Mouse (Mus musculus): ENCODE measurements around the gene Hdlbp. TPM values are rescaled to one million over a fixed set of nuclear protein-coding genes. Genes with fewer than 3 reads are reported as not detected.

Hdlbp gene
- total RNA-seq, 1 experiment = 147 TPM

DNA sequence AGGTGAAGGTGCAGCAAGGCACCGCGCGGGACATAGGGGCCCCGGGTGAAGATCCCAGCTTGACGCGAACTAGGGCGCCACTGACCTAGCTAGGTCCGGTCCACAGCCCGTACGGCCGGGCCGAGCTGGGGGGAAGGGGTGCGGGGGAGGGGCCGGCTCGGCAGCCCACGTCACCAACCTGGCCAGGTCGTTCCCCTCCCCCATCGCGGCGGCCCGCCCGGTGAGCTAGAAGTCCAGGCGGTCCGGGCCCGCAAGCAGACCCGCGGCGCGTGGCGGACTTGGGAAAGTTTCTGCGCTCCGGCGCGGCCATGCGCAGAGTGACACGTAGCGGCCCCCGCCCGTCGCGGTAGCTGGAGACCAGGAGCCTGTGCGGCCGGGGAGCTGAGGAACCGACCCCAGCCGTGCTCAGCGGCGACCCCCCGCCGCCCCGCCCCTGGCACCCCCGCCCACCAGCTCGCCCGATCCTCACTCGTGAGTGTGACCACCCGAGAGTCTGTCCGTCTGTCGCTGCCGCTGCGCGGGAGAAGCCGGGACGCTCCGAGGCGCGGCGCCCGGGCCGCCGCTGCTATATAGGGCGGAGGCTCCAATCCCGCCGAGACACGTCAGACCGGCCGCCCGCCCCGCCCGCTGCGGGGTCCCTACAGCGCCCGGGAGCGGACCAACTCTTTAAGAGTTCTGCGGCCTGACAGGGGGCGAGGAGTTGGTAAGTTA, 33.3 kb downstream of the Hdlbp start:
- Histone ChIP-seq H3K36me3 (ENCODE audit: control insufficient read depth, insufficient read depth, low read length, poor library complexity, severe bottlenecking) (peaks cover 5% of the 10 kb centered on the region), H3K9me3 (ENCODE audit: control insufficient read depth, insufficient read depth, low read depth, low read length) (no peaks in the 10 kb centered on the region), H3K27ac (ENCODE audit: insufficient read depth, low read depth, low read length, poor library complexity, severe bottlenecking) (no peak overlapping the region), H3K9ac (ENCODE audit: insufficient read depth, low read depth, low read length, poor library complexity, severe bottlenecking) (peak overlapping the region; percentile 81), H3K4me3 (ENCODE audit: insufficient read depth in 1 of 2, low read depth in 1 of 2, low read length in 2 of 2, poor library complexity in 1 of 2, severe bottlenecking in 1 of 2) (peak overlapping the region; percentile 77 to 95), H3K4me1 (ENCODE audit: control insufficient read depth in 2 of 2, insufficient read depth in 2 of 2, low read length in 2 of 2, poor library complexity in 1 of 2) (peaks cover 0 to 6% of the 10 kb centered on the region in 2 experiments; a peak in 2 of 4 replicates)
- peak; percentile 26 for DNase-seq (ENCODE audit: low read depth, low spot score)
- in situ Hi-C loops (cut with MboI; ENCODE audit: low sequenced_read_pairs in 2 of 2, unreplicated experiment in 2 of 2) = no loop called here
- TF ChIP-seq ZNF384 (IDR thresholded peaks at IDR 0.05; ENCODE audit: low read depth, low read length) (no peak), MAFK (IDR thresholded peaks at IDR 0.05; ENCODE audit: insufficient read depth, low read depth, low read length) (no peak), ZC3H11A (IDR thresholded peaks at IDR 0.05; ENCODE audit: borderline replicate concordance, low read depth, low read length) (no peak), HCFC1 (IDR thresholded peaks at IDR 0.05; ENCODE audit: borderline replicate concordance, insufficient read depth, low read length) (no peak), CHD2 (IDR thresholded peaks at IDR 0.05; ENCODE audit: low read depth, low read length) (no peak)

- DNase-seq (ENCODE audit: low read depth, low spot score) = no peak
- H3K36me3 ChIP-seq (ENCODE audit: control insufficient read depth, insufficient read depth, low read length, poor library complexity, severe bottlenecking) = peaks cover 5% of the 10 kb centered on the region
- peak overlapping the region; percentile 81 for H3K9ac ChIP-seq (ENCODE audit: insufficient read depth, low read depth, low read length, poor library complexity, severe bottlenecking)
- peaks cover 0 to 6% of the 10 kb centered on the region in 2 experiments; a peak in 2 of 4 replicates for H3K4me1 ChIP-seq (ENCODE audit: control insufficient read depth in 2 of 2, insufficient read depth in 2 of 2, low read length in 2 of 2, poor library complexity in 1 of 2)
- peak overlapping the region; percentile 77 to 95 for H3K4me3 ChIP-seq (ENCODE audit: insufficient read depth in 1 of 2, low read depth in 1 of 2, low read length in 2 of 2, poor library complexity in 1 of 2, severe bottlenecking in 1 of 2)
- in situ Hi-C loops (cut with MboI; ENCODE audit: low sequenced_read_pairs in 2 of 2, unreplicated experiment in 2 of 2) = no loop called here
- H3K27ac ChIP-seq (ENCODE audit: insufficient read depth, low read depth, low read length, poor library complexity, severe bottlenecking) = no peak overlapping the region
- no peaks in the 10 kb centered on the region for H3K9me3 ChIP-seq (ENCODE audit: control insufficient read depth, insufficient read depth, low read depth, low read length)
- 0 out of 2 replicates have a peak, but pooled peaks have one; percentile 26 for TF ChIP-seq MAFK (IDR thresholded peaks at IDR 0.05; ENCODE audit: insufficient read depth, low read depth, low read length)
- TF ChIP-seq HCFC1 (IDR thresholded peaks at IDR 0.05; ENCODE audit: borderline replicate concordance, insufficient read depth, low read length) = 0 out of 2 replicates have a peak, but pooled peaks have one; percentile 25
- no peak for TF ChIP-seq CHD2 (IDR thresholded peaks at IDR 0.05; ENCODE audit: low read depth, low read length)
These were observed 34.1 kb downstream of the Hdlbp start for GRCm38 (mm10) chr1:93444405-93445110.

- no peak for TF ChIP-seq ZNF384 (IDR thresholded peaks at IDR 0.05; ENCODE audit: low read depth, low read length)
- TF ChIP-seq CHD2 (IDR thresholded peaks at IDR 0.05; ENCODE audit: low read depth, low read length) = no peak
- TF ChIP-seq MAFK (IDR thresholded peaks at IDR 0.05; ENCODE audit: insufficient read depth, low read depth, low read length) = no peak
- no peak for TF ChIP-seq ZC3H11A (IDR thresholded peaks at IDR 0.05; ENCODE audit: borderline replicate concordance, low read depth, low read length)
- no peak for TF ChIP-seq HCFC1 (IDR thresholded peaks at IDR 0.05; ENCODE audit: borderline replicate concordance, insufficient read depth, low read length)
- Histone ChIP-seq H3K9ac (ENCODE audit: insufficient read depth, low read depth, low read length, poor library complexity, severe bottlenecking) (no peak overlapping the region), H3K4me1 (ENCODE audit: control insufficient read depth in 2 of 2, insufficient read depth in 2 of 2, low read length in 2 of 2, poor library complexity in 1 of 2) (no peaks in the 10 kb centered on the region), H3K9me3 (ENCODE audit: control insufficient read depth, insufficient read depth, low read depth, low read length) (no peaks in the 10 kb centered on the region), H3K4me3 (ENCODE audit: insufficient read depth in 1 of 2, low read depth in 1 of 2, low read length in 2 of 2, poor library complexity in 1 of 2, severe bottlenecking in 1 of 2) (no peak overlapping the region), H3K36me3 (ENCODE audit: control insufficient read depth, insufficient read depth, low read length, poor library complexity, severe bottlenecking) (peaks cover 23% of the 10 kb centered on the region), H3K27ac (ENCODE audit: insufficient read depth, low read depth, low read length, poor library complexity, severe bottlenecking) (no peak overlapping the region)
- in situ Hi-C loops (cut with MboI; ENCODE audit: low sequenced_read_pairs in 2 of 2, unreplicated experiment in 2 of 2) = no loop called here
- no peak for DNase-seq (ENCODE audit: low read depth, low spot score)
These were observed 39.3 kb downstream of the Hdlbp start for GRCm38 (mm10) chr1:93439321-93439720.

DNA sequence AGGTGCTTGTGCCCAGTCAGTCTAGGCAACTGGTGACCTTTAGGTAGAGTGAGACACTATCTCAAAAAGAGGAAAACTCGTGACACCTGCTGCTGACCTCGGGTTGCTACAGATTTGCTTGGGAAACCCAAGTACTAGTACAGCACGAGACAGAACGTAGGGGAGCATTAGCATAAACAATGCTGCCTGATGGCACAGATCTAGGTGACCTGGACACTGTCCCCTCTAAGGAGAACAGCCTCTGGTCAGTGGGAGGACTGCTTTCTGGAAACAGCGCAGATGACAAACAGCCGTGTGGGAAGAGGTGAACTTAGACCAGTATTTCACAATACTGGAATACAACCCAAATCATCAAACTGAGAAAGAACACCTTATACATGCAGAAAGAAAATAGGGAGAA, 46.5 kb downstream of the Hdlbp start:
- no peak overlapping the region for H3K4me3 ChIP-seq (ENCODE audit: insufficient read depth in 1 of 2, low read depth in 1 of 2, low read length in 2 of 2, poor library complexity in 1 of 2, severe bottlenecking in 1 of 2)
- peaks cover 41% of the 10 kb centered on the region for H3K36me3 ChIP-seq (ENCODE audit: control insufficient read depth, insufficient read depth, low read length, poor library complexity, severe bottlenecking)
- H3K4me1 ChIP-seq (ENCODE audit: control insufficient read depth in 2 of 2, insufficient read depth in 2 of 2, low read length in 2 of 2, poor library complexity in 1 of 2) = no peaks in the 10 kb centered on the region
- in situ Hi-C loops (cut with MboI; ENCODE audit: low sequenced_read_pairs in 2 of 2, unreplicated experiment in 2 of 2) = no loop called here
- TF ChIP-seq ZC3H11A (IDR thresholded peaks at IDR 0.05; ENCODE audit: borderline replicate concordance, low read depth, low read length) (no peak), MAFK (IDR thresholded peaks at IDR 0.05; ENCODE audit: insufficient read depth, low read depth, low read length) (no peak), CHD2 (IDR thresholded peaks at IDR 0.05; ENCODE audit: low read depth, low read length) (no peak), HCFC1 (IDR thresholded peaks at IDR 0.05; ENCODE audit: borderline replicate concordance, insufficient read depth, low read length) (no peak), ZNF384 (IDR thresholded peaks at IDR 0.05; ENCODE audit: low read depth, low read length) (no peak)
- no peak overlapping the region for H3K27ac ChIP-seq (ENCODE audit: insufficient read depth, low read depth, low read length, poor library complexity, severe bottlenecking)
- no peaks in the 10 kb centered on the region for H3K9me3 ChIP-seq (ENCODE audit: control insufficient read depth, insufficient read depth, low read depth, low read length)
- DNase-seq (ENCODE audit: low read depth, low spot score) = no peak
- H3K9ac ChIP-seq (ENCODE audit: insufficient read depth, low read depth, low read length, poor library complexity, severe bottlenecking) = no peak overlapping the region

Measured in ES-E14 (cell line).